Mouse (Mus musculus): ENCODE data around the gene Gdf7. TPM values are rescaled to one million over a fixed set of nuclear protein-coding genes. Genes with fewer than 3 reads are reported as not detected.

Gdf7 gene
- total RNA-seq, 2 experiments from 2014 or later: 0.43 to 0.83 TPM

Other genes starting within 250 kb of the Gdf7 start
- 10 to 100 TPM; 26.6 to 28.5 TPM for gene Ldah, start 93.8 kb downstream of the Gdf7 start, total RNA-seq (2021)
- gene Hs1bp3, start 11.5 kb upstream of the Gdf7 start, total RNA-seq (2021): 10 to 100 TPM; 15.9 to 18.0 TPM
- 100 to 1,000 TPM; 145 to 186 TPM for gene Rhob, start 198.1 kb upstream of the Gdf7 start, total RNA-seq (2021)